Mouse (Mus musculus) layer of hippocampus, adult 9-10 months (tissue): ENCODE measurements around the gene Ern1.
"Not testable (repeated sequence)": the region's sequence is repeated elsewhere in the genome, so short reads cannot be mapped to it uniquely, and the experiment has no call there.

Experiments
- DNase-seq: peaks from one replicate; pipeline ENCODE4 v3.0.0; 2022; ENCODE audit warnings: low spot score

The Ern1 gene

DNA sequence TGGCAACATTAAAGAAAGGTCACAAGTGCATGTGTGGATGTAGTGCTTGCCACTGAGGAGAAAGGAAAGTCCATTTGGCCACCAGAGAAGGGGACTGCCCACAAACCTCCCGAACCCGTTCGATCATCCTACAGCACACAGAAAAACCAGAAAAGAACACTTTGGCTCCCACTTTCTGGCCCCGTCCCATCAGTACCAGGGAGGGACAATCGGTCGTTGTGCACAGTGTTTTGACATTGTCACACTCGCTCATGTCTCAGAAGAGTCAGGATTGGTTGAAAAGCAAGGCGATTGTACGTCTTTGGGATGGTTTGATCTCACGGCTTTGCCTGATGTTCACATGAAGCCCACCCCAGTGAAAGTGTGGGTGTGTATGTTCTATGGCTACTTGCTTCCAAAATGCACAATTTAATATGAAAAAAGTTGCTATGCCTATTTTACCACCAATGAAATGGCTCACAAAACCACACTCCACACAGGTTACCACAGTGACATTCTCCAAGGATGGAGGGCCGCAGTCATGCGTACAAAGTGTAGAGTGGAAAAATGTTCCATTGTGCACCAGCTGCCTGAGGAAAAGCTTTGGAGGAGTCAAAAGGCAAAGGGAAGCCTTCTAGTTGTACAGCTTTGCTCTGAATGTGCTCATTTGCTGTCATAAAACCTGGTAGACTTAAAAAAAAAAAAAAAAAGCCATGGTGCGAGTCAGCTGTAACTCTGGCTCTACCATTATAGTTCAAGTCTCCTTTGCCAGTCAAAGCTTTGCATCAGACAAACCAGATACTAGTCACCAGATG, 15.2 kb upstream of the Ern1 start:
- no peak for DNase-seq

DNA sequence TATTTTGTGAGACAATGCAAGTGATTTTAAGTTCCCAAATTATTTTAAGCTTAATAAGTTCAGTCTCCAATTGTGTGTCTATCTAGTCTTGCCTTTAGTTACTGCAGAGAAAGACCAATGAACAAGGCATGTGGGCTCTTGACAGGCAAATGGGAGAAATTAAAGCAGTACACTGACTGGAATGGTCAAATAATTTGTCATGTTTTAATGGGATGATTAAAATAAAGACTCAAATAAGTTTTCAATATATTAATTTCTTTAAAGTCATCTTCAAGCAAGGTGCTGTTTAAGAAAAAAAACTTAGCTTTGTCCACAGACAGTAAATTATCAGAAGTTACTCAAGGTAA, 14.5 kb upstream of the Ern1 start:
- DNase-seq, result no peak

DNA sequence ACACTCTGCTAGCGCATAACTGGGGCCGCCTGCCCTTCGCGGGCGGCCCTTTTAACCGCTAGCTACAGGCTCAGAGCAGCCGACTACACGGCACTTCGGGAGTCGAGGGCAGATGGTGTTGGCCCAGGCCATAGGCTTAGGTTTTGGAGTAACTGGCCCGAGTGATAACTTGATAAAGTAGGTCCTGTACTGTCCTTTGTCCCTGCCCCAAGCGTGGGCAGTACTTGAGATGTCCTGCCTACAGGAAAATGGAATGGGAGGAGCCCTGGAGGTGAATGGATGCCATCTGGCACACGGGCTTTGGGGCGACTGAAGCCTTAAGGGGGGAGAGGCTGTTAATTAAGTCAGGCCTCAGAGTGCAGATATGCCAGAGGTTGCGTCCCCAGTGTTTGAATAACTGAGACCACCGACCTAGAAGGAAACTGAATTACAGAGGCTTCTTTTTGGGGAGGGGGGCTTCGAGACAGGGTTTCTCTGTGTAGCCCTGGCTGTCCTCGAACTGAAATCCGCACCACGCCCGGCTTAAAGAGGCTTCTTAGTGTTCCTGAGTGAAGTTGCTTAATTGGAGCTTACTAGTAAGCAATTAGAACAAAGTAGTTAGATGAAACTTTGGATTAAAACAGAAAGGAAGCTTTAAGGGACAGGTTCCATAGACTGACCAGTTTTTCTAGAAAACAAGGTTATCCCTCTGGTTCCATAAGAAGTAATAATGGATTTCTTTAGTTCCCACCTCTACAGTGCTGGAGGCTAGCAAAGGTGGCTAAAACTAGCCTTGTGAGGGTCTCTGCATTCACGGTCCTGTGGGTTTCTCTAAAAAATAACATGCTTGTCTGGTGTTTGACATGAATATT, 13.9 kb upstream of the Ern1 start:
- no peak for DNase-seq

DNA sequence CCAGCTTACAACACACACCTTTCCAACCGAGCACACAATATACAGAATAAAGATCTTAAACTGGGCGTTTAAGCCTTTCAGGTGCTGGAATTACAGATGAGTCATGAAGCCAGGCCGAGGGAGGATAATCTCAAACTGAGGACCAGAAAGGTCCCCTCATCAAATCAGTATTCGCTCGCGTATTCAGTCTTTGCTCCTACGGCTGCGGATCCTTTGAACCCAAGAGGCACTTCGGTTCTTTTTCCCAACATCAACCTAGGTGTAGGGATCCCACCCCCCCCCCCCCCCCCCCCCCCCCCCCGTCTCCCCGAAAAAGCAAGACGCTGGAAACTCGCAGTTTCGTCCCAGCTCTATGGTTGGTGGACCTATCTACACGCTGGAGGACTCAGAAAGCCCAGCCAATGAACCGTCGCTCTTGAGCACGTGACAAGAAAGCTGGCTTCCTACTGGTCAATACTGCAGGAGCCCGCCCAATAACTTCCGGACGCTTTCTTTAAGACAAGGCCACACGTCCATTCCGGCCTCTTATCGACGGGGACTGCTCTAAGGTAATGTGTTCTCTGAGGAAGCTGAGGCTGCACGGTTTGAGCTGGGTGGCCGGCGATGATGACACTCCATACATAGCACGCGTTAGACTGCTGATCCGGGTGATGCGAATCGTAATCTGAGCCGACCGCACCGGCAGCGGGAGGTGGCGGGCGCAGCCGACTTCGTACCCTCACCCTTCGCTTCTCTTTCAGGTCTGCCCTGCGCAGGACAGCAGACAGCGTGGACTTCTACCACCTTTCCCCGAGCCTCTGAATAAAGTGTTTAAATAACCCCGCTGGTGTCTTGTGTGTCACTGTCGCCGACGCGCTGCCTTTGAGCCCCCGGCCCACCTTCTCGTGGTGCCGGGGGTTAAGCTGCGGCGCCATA, 13.0 kb upstream of the Ern1 start:
- DNase-seq, result peak; percentile 96

DNA sequence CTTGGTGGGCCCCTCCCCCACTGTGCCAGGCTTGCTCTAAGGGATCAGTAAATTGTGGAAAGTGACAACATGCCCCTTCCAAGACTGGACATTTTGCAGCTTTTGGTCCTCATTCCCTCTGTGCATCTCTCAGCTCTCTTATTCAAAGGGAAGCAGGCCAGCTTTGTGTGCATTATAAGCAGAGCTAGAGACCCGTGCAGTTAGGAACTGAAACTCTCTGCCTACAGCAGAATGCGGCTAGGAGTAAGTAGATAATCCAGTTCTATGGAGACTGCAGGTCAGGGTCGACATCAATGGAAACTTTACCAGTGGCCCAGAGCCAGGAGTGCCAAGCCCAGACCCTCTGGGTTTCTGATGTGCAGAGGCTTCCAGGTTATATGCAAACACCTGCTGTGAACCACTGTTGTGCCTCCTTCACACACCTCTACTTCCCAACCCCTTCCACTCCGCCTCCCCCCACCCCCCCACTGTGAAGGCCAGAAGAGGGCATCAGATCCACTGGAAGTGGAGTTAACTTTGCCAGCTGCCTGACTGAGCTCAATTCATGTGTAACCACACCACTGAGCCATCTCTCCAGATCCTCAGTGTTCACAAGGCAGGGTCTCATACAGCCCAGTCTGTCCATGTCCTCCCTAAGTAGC, 11.2 kb upstream of the Ern1 start:
- DNase-seq, result no peak

DNA sequence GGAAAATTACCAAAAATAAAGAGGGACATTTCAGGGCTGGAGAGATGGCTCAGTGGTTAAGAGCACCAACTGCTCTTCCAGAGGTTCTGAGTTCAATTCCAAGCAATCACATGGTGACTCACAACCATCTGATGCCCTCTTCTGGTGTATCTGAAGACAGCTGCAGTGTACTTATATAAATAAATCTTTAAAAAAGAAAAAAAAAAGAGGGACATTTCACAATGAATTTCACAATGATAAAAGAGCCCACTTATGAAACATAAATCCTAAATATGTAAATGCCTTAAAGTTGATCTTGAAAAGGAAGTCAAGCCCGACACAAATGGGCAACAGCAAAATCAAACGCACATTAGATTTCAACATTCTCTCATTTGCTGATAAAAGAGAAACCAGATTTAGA, 10.3 kb upstream of the Ern1 start:
- DNase-seq, result no peak

DNA sequence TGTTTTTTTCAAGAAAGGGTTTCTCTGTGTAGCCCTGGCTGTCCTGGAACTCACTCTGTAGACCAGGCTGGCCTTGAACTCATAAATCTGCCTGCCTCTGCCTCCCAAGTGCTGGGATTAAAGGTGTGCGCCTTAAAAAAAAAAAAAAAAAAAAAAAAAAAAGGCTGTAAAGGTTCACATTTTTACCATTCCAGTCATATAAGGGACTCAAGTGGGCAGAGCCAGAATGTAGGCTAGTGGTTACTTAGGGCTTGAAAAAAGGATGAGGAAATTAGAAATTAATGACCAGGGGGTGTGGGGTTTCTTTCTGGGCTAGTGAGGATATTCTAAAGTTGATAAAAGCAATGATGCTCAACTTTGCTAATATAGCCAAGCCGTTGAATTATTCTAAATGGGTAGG, 9.4 kb upstream of the Ern1 start:
- DNase-seq, result not testable (repeated sequence)

DNA sequence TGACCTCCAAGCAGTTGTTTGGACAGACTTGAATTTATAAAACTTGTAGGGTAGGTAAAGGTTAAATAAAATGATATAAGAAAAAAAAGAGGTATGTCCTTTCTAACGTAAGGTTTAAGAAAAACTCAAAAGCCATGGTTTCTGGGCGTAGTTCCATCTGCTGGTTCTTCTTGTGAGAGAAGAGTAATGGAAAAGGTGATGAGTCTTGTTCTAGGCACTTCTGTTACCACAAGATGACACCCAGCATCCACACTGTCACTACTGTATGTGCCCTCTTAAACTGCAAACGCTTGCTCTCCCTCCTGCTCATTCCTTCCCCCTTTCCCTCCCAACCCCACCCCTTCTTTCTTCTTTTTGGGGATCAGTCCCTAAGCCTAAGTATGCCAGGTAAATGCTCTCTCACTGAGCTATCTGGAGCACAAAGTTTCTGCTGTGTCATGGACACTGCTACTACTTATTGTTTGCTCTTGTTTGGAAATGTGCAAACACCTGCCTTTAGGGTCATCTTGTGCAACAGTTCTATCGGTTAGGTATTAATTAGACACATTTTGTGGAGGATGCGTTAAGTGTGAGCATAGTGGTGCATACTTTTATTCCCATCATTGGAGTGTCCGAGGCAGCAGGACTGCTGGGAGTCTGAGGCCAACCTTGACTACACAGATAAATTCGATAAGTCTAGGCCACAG, 5.5 kb upstream of the Ern1 start:
- no peak for DNase-seq

DNA sequence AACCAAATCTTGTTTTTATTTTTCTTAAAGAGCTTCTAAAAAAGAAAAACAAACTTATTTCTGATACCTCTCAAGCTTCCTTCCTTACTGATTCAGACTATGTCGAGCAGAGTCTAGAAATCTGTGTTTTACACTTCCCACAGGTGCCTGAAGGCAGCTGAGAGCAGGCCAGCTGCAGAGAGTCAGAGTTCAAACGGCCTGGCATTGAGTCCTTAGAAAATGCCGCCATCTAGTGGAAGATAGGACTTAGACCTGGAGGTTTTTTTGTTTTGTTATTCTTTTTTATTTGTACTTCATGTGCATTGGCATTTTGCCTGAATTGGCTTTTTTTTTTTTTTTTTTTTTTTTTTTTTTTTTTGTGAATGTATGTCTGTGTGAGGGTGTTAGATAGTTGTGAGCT, 3.7 kb upstream of the Ern1 start:
- no peak for DNase-seq

DNA sequence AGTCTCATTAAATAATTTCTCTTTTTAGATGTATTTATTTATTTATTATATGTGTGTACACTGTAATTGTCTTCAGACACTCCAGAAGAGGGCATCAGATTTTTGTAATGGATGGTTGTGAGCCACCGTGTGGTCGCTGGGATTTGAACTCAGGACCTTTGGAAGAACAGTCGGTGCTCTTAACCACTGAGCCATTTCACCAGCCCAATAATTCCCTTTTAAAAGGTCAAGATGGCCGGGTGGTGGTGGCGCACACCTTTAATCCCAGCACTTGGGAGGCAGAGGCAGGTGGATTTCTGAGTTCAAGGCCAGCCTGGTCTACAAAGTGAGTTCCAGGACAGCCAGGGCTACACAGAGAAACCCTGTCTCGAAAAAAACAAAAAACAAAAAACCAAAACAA, 2.9 kb upstream of the Ern1 start:
- not testable (repeated sequence) for DNase-seq

DNA sequence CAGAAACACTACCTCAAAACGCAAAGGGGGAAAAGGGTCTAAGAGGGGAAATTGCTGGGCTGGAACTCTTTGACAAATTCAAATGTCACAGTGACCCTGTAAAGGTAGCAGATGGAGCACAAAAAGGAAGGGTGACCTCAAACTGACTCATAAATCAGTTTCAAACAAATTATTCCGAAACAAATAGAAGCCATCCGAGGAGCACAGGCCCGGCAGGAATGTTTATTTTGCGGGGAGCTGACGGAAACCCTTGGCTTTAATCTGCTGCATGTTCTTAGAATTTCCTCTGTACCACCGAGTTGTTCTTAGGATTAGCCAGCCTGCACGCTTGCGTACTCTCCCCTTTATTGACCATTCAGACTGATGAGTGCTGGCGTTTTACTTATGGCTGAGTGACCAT, 2.4 kb upstream of the Ern1 start:
- no peak for DNase-seq

DNA sequence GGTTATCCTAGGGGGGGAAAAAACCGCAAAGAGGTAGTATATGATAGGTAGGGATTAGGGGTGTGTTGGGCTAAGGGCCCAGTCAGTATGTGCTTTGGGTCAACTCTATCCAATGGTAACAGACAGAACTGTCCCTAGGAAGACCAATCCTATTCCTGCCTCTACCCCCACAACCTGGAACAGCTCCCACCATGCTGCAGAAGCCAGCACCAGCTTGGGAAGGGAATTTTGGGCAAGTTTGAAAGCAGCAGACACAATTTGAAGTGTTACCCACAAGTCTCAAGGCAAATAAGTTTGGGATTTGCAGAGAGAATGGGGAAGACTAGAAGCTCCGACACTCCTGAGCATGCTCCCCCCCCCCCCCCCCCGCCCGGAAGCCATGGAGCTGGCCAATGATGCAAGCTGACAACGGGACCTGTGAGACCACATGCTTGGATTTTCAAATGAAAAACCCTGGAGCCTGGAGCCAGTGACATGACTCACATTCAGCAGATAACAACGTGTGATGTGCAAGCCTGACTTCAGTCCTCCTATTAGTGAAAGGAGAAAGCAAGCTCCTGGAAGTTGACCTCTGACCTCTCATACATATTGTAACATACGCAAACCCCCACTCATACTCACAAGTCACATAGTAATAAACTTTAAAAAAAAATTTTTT, 1.5 kb upstream of the Ern1 start:
- no peak for DNase-seq

DNA sequence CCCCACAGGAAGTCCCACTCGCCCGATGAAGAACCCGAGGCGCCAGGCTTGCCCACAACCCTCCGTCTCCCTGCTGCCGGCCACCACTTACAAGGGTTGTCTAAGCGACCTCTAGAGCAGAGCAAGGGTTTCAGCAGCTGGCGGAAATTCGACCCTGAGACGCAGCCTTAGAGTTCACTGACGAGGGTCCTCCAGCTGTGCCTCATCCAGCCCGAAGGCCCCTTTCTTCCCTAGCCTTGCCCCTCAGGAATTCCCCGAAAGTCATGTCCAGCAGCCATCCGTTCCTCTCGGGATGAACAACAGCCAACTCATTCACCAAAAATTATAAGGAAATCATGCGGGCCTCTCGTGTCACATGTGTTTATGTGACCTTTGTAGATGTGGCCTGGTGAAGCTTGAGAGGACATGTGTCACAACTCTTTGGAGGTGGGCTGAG, 492 bp upstream of the Ern1 start:
- DNase-seq, result no peak

DNA sequence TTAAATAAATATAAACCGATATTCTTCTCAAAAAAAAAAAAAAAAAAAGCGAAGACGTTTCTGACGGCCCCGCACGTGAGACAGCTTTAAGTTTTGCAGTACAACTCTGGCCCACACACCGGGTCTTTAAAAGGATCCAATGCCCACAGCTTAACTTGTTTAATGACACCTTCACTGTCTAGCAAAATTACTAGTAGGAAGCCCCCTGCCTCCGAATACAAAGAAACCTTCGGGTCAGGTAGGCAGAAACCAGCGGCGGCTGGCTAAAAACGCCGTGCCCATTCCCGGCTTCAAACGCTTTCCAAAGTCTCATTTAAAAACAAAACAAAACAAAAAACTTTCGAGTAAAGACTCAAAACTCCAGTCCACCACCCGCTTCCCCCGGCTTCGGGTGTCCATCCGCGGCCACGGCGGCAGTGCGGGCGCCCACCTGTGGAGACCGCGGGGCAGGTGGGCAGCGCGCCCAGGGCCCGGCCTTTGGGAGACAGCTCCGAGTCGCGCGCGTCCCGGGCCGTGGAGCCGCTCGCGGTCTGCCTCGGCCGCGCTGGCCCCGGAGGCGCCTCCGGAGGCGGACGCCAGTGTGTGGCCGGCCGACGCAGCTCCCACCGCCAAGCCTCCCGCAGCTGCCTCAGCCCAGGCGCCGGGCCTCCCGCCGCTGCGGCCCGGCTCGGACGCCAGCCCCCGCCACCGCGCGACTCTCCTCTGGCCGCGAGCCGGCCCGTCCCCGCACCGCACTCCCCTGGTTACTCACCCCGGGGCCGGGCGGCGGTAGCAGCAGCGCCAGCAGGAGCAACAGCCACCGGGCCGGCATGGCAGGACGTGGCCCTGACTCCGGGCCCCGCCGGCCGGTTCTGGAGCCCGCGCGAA, 553 bp downstream of the Ern1 start:
- no peak for DNase-seq

DNA sequence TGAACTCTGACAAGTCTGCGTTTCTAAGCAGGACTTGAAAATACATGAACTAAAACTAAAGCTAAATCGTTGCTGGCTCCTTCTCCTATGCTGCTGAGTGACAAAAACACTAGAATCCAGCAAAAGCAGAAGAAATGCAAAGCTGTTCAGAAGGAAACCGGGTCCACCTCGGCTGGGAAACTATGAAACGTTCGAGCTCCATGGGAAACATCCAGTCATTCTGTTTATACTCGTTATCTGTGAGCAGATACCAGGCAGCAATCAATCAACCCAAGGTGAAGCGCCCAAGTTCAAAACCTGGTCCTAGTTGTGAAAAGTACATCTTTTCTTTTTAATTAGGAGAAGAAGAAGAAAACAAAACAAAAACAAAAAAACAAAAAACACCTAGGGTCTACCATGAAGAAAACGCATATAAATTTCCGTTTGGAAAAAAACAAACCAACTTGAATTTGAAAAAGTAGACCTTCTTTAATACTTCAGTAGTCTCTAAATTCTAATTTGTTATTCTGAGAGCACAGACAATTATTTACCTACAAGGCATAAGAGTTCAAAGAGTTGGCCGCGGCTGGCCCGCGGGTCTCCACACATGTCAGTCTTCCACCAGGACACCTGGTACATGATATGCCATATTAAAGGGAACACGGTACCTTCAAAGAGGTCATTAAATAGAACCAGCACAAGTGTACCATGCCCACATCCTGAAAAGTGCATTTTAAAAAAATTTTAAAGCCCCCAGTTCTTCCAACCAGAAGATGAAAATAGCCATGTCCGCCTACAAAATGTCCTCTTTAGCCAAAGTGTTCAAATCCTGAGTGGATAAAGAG, 1.4 kb downstream of the Ern1 start:
- DNase-seq, result no peak

DNA sequence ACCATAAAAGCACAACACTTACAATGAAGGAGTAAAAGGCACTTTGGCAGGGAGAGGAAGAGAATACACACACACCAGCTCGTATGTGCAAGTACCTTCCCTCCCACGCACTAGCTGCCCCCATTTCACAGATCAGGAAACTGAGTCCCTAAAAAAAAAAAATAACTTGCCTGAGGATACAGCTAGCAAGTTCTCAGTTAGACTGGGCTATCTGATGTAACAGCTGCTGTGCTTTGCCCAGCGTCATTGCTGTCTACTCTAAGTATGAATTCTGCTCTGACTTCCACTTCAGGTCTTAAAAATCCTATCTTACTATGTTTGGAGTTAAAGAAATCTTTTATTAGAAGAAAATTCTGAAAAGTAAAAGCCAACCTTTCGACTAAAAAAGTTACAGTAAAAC, 2.0 kb downstream of the Ern1 start:
- DNase-seq, result no peak

DNA sequence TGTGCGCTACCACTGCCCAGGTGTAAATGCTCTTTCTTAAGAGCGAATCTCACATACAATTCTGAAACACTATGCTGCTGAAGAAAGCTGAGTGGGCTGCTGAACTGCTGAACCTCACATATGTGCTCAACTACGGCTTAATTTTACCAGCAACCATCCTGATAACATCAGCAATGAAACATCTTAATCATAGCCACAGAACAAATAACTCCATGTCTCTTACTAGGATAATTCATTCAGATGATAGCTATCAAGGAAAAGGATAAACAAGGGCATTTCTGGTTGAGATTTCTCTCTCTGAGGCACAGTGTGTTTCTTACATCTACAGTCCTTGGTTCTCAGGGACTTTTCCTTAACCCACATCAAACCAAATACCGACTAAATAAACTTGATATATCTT, 2.8 kb downstream of the Ern1 start:
- no peak for DNase-seq

DNA sequence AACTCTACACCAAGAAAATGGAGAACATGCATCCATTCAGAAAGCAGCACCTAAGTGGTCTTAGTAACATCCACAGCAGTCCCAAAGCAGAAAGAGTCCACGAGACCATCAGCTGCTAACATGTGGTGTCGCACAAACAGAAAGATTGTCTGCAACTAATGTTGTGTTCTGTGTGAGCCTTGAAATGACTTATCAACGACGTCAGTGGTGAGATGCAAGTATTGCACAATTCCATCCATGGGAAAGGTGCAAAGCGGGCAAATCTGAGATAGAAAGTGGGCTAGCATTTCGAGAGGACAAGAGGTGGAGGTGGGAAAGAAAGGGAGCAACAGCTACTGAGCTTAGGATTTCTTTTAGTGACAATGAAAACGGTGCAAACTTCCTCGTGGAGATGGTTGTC, 4.8 kb downstream of the Ern1 start:
- no peak for DNase-seq

DNA sequence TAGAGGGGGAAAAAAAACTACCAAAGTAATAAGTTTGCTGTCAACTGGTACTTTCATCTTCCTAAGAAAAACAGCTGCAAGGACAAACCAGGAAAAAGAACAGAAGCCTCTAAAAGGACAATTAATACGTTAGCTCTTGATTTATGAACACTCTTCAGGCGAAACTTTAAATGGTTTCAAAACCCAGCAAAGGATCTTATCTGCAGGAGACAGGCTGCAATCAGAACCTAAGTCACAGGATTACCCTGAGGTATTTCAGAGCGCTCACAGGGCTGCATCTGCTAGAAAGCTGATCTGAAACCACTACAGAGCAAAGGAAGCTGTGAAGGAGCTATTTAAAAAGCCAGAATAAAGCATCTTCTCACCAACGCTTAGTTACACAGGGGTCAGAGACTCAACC, 6.0 kb downstream of the Ern1 start:
- no peak for DNase-seq
